7 mouse cellular contexts compared by ENCODE assay signal in the genomic region with DNA sequence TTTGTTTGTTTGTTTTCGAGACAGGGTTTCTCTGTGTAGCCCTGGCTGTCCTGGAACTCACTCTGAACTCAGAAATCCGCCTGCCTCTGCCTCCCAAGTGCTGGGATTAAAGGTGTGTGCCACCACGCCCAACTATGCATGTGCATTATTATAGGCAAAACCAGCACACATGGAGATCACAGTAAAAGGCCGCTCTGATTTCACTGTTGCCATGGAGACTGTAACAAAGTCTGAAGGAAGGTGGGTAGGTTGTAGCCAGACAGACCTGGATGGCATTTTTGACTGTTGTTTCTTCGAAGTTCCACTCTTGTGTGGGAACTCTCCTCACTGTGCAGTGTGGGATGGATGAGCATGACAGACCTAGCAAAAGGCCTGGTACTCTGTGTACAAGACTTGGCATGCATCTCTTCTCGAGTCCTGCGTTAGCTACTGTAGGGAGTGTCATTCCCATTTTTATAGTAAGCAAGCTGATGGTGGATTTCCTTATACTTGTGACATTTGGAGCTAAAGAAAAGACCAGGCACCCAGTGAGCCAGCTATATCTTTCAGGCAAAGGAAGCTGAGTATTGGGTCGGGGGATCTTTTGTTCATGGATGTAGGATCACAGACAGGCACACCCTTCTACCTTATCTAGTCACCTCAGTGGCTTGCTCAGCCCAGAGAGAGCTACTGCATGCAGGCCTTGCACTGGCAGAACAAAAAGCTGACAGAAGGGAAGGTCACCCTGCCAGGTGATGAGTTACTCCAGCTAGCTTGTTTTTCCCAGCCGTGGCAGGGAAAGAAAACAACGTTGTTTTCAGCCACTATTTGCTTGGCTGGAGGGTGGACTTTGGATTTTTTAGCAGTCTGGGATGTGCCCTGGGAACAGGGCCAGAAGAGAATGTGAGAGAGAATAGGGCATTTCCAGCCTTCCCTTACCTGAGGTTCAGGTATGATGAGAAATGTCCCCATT. TPM values are rescaled to one million over a fixed set of nuclear protein-coding genes. Genes with fewer than 3 reads are reported as not detected.
DNase-seq lines count a peak whose midpoint lies in the region; ATAC-seq lines count a peak whose summit lies in the region.

No protein-coding gene starts in this region.

- H3K9ac ChIP-seq in embryonic facial prominence, embryonic 15.5 days, result 0 out of 2 replicates have a peak overlapping the region, but pooled peaks have one; percentile 79
- H3K9ac ChIP-seq in midbrain, embryonic 16.5 days (ENCODE audit: low read depth, low read length), result peak overlapping the region; percentile 85

- WGBS in embryonic facial prominence, embryonic 15.5 days, result 69% methylated on average over 10 of the region's 10 CpGs
- 74% methylated on average over 10 of the region's 10 CpGs for WGBS in midbrain, embryonic 16.5 days

- peak overlapping the region; percentile 71 for H3K4me2 ChIP-seq in embryonic facial prominence, embryonic 15.5 days (replicated peaks)
- peak overlapping the region; percentile 92 for H3K4me2 ChIP-seq in midbrain, embryonic 16.5 days (ENCODE audit: low read length)

- peak overlapping the region; percentile 93 for H3K4me3 ChIP-seq in megakaryocyte, embryonic 14.5 days (replicated peaks)
- peak overlapping the region; percentile 87 for H3K4me3 ChIP-seq in embryonic facial prominence, embryonic 15.5 days (replicated peaks)
- H3K4me3 ChIP-seq in midbrain, embryonic 16.5 days (ENCODE audit: low read depth, low read length), result peak overlapping the region; percentile 83

- ATAC-seq in megakaryocyte, adult 5-6 weeks (ENCODE audit: poor library complexity, severe bottlenecking), result no peak
- ATAC-seq in embryonic facial prominence, embryonic 15.5 days (ENCODE audit: insufficient number of reproducible peaks, low FRiP score, low TSS enrichment, low read depth), result no peak
- no peak for ATAC-seq in midbrain, embryonic 16.5 days

- no peaks in the 10 kb centered on the region for H3K9me3 ChIP-seq in megakaryocyte, embryonic 14.5 days
- no peaks in the 10 kb centered on the region for H3K9me3 ChIP-seq in embryonic facial prominence, embryonic 15.5 days (replicated peaks)
- H3K9me3 ChIP-seq in midbrain, embryonic 16.5 days (replicated peaks; ENCODE audit: control insufficient read depth, low read length, poor library complexity, severe bottlenecking), result no peaks in the 10 kb centered on the region

- no peaks in the 10 kb centered on the region for H3K27me3 ChIP-seq in megakaryocyte, embryonic 14.5 days (replicated peaks)
- H3K27me3 ChIP-seq in embryonic facial prominence, embryonic 15.5 days, result no peaks in the 10 kb centered on the region
- H3K27me3 ChIP-seq in midbrain, embryonic 16.5 days (ENCODE audit: control insufficient read depth, insufficient read depth, low read depth, low read length), result no peaks in the 10 kb centered on the region

- H3K36me3 ChIP-seq in megakaryocyte, embryonic 14.5 days (replicated peaks; ENCODE audit: low read length), result peaks cover 11% of the 10 kb centered on the region
- H3K36me3 ChIP-seq in embryonic facial prominence, embryonic 15.5 days, result 0 out of 2 replicates have a peak, but pooled peaks cover under 1% of the 10 kb centered on the region
- H3K36me3 ChIP-seq in midbrain, embryonic 16.5 days (ENCODE audit: control insufficient read depth, insufficient read depth, low read length), result no peaks in the 10 kb centered on the region

- H3K27ac ChIP-seq in embryonic facial prominence, embryonic 15.5 days (replicated peaks), result peak overlapping the region; percentile 100
- peak overlapping the region; percentile 94; the same call in 1 of the 2 replicates for H3K27ac ChIP-seq in midbrain, embryonic 16.5 days (ENCODE audit: low read length)

- H3K4me1 ChIP-seq in megakaryocyte, embryonic 14.5 days, result peaks cover 70% of the 10 kb centered on the region
- H3K4me1 ChIP-seq in embryonic facial prominence, embryonic 15.5 days, result peaks cover 31% of the 10 kb centered on the region
- peaks cover 29% of the 10 kb centered on the region for H3K4me1 ChIP-seq in midbrain, embryonic 16.5 days (ENCODE audit: control insufficient read depth, insufficient read depth, low read length)

- DNase-seq in kidney, adult 8-10 months, result peak; percentile 78 to 80
- no peak for DNase-seq in frontal cortex, postnatal 25 days (ENCODE audit: low spot score in 2 of 2)
- no peak for DNase-seq in c-Kit-positive CD71-positive TER-119-positive erythroid progenitor cells, embryonic 14.5 days (ENCODE audit: low spot score)

RNA-seq across cellular contexts. Expression of a gene that starts 1.6 kb away (rescaled TPM):
- 336 and 551 TPM in 2 replicates for polyA plus RNA-seq in megakaryocyte, embryonic 14.5 days (2012; ENCODE audit: insufficient read depth, low replicate concordance)
- total RNA-seq in megakaryocyte, adult 5-6 weeks (2015), result 32.1 and 34.6 TPM in 2 replicates
- 11.3 and 18.3 TPM in 2 replicates for total RNA-seq in megakaryocyte, adult 5-6 weeks (2017)
- 43.8 and 51.3 TPM in 2 replicates for polyA plus RNA-seq in embryonic facial prominence, embryonic 15.5 days (2015; fragmentation: Nextera tagmentation; extraction: Ambion mirVana)
- polyA plus RNA-seq in midbrain, embryonic 16.5 days (2015; fragmentation: Nextera tagmentation; extraction: Ambion mirVana), result 54.9 and 63.3 TPM in 2 replicates

RNA-seq across cellular contexts. Expression of a gene that starts 4.4 kb away (rescaled TPM):
- polyA plus RNA-seq in megakaryocyte, embryonic 14.5 days (2012; ENCODE audit: insufficient read depth, low replicate concordance), result 29.1 and 37.7 TPM in 2 replicates
- total RNA-seq in megakaryocyte, adult 5-6 weeks (2015), result 30.4 and 33.0 TPM in 2 replicates
- total RNA-seq in megakaryocyte, adult 5-6 weeks (2017), result 32.1 and 41.0 TPM in 2 replicates
- polyA plus RNA-seq in embryonic facial prominence, embryonic 15.5 days (2015; fragmentation: Nextera tagmentation; extraction: Ambion mirVana), result 84.1 and 87.0 TPM in 2 replicates
- polyA plus RNA-seq in midbrain, embryonic 16.5 days (2015; fragmentation: Nextera tagmentation; extraction: Ambion mirVana), result 118 and 126 TPM in 2 replicates

RNA-seq across cellular contexts. Expression of a gene that starts 46.5 kb away (rescaled TPM):
- polyA plus RNA-seq in megakaryocyte, embryonic 14.5 days (2012; ENCODE audit: insufficient read depth, low replicate concordance), result not detected in 2 replicates
- not detected in 2 replicates for total RNA-seq in megakaryocyte, adult 5-6 weeks (2015)
- total RNA-seq in megakaryocyte, adult 5-6 weeks (2017), result not detected in 2 replicates
- polyA plus RNA-seq in embryonic facial prominence, embryonic 15.5 days (2015; fragmentation: Nextera tagmentation; extraction: Ambion mirVana), result 0.32 and 0.63 TPM in 2 replicates
- 0.26 and 0.36 TPM in 2 replicates for polyA plus RNA-seq in midbrain, embryonic 16.5 days (2015; fragmentation: Nextera tagmentation; extraction: Ambion mirVana)

RNA-seq across cellular contexts. Expression of a gene that starts 56.9 kb away (rescaled TPM):
- polyA plus RNA-seq in megakaryocyte, embryonic 14.5 days (2012; ENCODE audit: insufficient read depth, low replicate concordance), result 13.9 and 30.1 TPM in 2 replicates
- 16.7 and 22.9 TPM in 2 replicates for total RNA-seq in megakaryocyte, adult 5-6 weeks (2015)
- 10.2 and 14.0 TPM in 2 replicates for total RNA-seq in megakaryocyte, adult 5-6 weeks (2017)
- 156 and 161 TPM in 2 replicates for polyA plus RNA-seq in embryonic facial prominence, embryonic 15.5 days (2015; fragmentation: Nextera tagmentation; extraction: Ambion mirVana)
- 117 and 119 TPM in 2 replicates for polyA plus RNA-seq in midbrain, embryonic 16.5 days (2015; fragmentation: Nextera tagmentation; extraction: Ambion mirVana)

Comparison
In these comparisons a context has a peak if more than half of its experiments do, and no peak if none do; other contexts are left out.
1. DNase-seq: peak in kidney, adult 8-10 months (2 of 2); none in frontal cortex, postnatal 25 days (0 of 2) and c-Kit-positive CD71-positive TER-119-positive erythroid progenitor cells, embryonic 14.5 days (single experiment).
2. Peak in every context shown above with its lines, with median percentiles within 50 percentile points of each other: H3K4me3 ChIP-seq.